Mouse (Mus musculus): ENCODE measurements around the gene Gdpd3. TPM values are rescaled to one million over a fixed set of nuclear protein-coding genes. Genes with fewer than 3 reads are reported as not detected.

The Gdpd3 gene
- polyA plus RNA-seq, 1 experiment from 2014 or later, result 1.9 TPM

- no peaks in the 10 kb centered on the region for H3K4me1 ChIP-seq (replicated peaks; ENCODE audit: control insufficient read depth, insufficient read depth, low read length)
- ATAC-seq (replicated peaks; ENCODE audit: low FRiP score) (no peak), DNase-seq (ENCODE audit: low spot score) (no peak)
- H3K9ac ChIP-seq (ENCODE audit: low read length), result no peak overlapping the region
- no peak overlapping the region for H3K27ac ChIP-seq (ENCODE audit: low read depth, low read length)
- H3K27me3 ChIP-seq (ENCODE audit: control insufficient read depth, insufficient read depth, low read length), result no peaks in the 10 kb centered on the region
- H3K4me3 ChIP-seq (ENCODE audit: low read depth, low read length), result no peak overlapping the region
- H3K9me3 ChIP-seq (ENCODE audit: control insufficient read depth, low read length), result no peaks in the 10 kb centered on the region
- 82% methylated on average over 13 of the region's 13 CpGs for WGBS
- H3K36me3 ChIP-seq (ENCODE audit: control insufficient read depth, insufficient read depth, low read length), result no peaks in the 10 kb centered on the region
- no peak overlapping the region for H3K4me2 ChIP-seq (ENCODE audit: low read depth, low read length, severe bottlenecking)
These were observed 25.9 kb upstream of the Gdpd3 start for GRCm38 (mm10) chr7:126740132-126740735.

- Histone ChIP-seq H3K9ac (ENCODE audit: low read length) (no peak overlapping the region), H3K9me3 (ENCODE audit: control insufficient read depth, low read length) (no peaks in the 10 kb centered on the region), H3K36me3 (ENCODE audit: control insufficient read depth, insufficient read depth, low read length) (no peaks in the 10 kb centered on the region), H3K4me2 (ENCODE audit: low read depth, low read length, severe bottlenecking) (no peak overlapping the region), H3K4me1 (replicated peaks; ENCODE audit: control insufficient read depth, insufficient read depth, low read length) (no peaks in the 10 kb centered on the region), H3K4me3 (ENCODE audit: low read depth, low read length) (no peak overlapping the region), H3K27ac (ENCODE audit: low read depth, low read length) (no peak overlapping the region), H3K27me3 (ENCODE audit: control insufficient read depth, insufficient read depth, low read length) (no peaks in the 10 kb centered on the region)
- DNase-seq (ENCODE audit: low spot score) (no peak), ATAC-seq (replicated peaks; ENCODE audit: low FRiP score) (no peak)
- 79% methylated on average over 5 of the region's 5 CpGs for WGBS
These were observed 25.2 kb upstream of the Gdpd3 start for GRCm38 (mm10) chr7:126740977-126741376.

- no peak overlapping the region for H3K4me3 ChIP-seq (ENCODE audit: low read depth, low read length)
- no peaks in the 10 kb centered on the region for H3K27me3 ChIP-seq (ENCODE audit: control insufficient read depth, insufficient read depth, low read length)
- no peak overlapping the region for H3K9ac ChIP-seq (ENCODE audit: low read length)
- DNase-seq (ENCODE audit: low spot score) (no peak), ATAC-seq (replicated peaks; ENCODE audit: low FRiP score) (no peak)
- no peaks in the 10 kb centered on the region for H3K4me1 ChIP-seq (replicated peaks; ENCODE audit: control insufficient read depth, insufficient read depth, low read length)
- H3K27ac ChIP-seq (ENCODE audit: low read depth, low read length), result no peak overlapping the region
- 85% methylated on average over 5 of the region's 5 CpGs for WGBS
- no peaks in the 10 kb centered on the region for H3K9me3 ChIP-seq (ENCODE audit: control insufficient read depth, low read length)
- H3K4me2 ChIP-seq (ENCODE audit: low read depth, low read length, severe bottlenecking), result no peak overlapping the region
- no peaks in the 10 kb centered on the region for H3K36me3 ChIP-seq (ENCODE audit: control insufficient read depth, insufficient read depth, low read length)
These were observed 24.7 kb upstream of the Gdpd3 start for GRCm38 (mm10) chr7:126741452-126741851.

- DNase-seq (ENCODE audit: low spot score) (no peak), ATAC-seq (replicated peaks; ENCODE audit: low FRiP score) (no peak)
- Histone ChIP-seq H3K27ac (ENCODE audit: low read depth, low read length) (no peak overlapping the region), H3K36me3 (ENCODE audit: control insufficient read depth, insufficient read depth, low read length) (no peaks in the 10 kb centered on the region), H3K4me3 (ENCODE audit: low read depth, low read length) (no peak overlapping the region), H3K9me3 (ENCODE audit: control insufficient read depth, low read length) (no peaks in the 10 kb centered on the region), H3K4me1 (replicated peaks; ENCODE audit: control insufficient read depth, insufficient read depth, low read length) (no peaks in the 10 kb centered on the region), H3K4me2 (ENCODE audit: low read depth, low read length, severe bottlenecking) (no peak overlapping the region), H3K27me3 (ENCODE audit: control insufficient read depth, insufficient read depth, low read length) (no peaks in the 10 kb centered on the region), H3K9ac (ENCODE audit: low read length) (no peak overlapping the region)
- 92% methylated on average over 13 of the region's 13 CpGs for WGBS
These were observed 24.1 kb upstream of the Gdpd3 start for GRCm38 (mm10) chr7:126741964-126742482.

- 93% methylated on average over 12 of the region's 12 CpGs for WGBS
These were observed 20.1 kb upstream of the Gdpd3 start for GRCm38 (mm10) chr7:126746066-126746465.

GRCm38 (mm10) chr7:126746798-126747197 lies 19.3 kb upstream of the Gdpd3 start:
- DNase-seq (ENCODE audit: low spot score) (no peak), ATAC-seq (replicated peaks; ENCODE audit: low FRiP score) (no peak)
- no peaks in the 10 kb centered on the region for H3K9me3 ChIP-seq (ENCODE audit: control insufficient read depth, low read length)
- no peak overlapping the region for H3K4me2 ChIP-seq (ENCODE audit: low read depth, low read length, severe bottlenecking)
- H3K4me1 ChIP-seq (replicated peaks; ENCODE audit: control insufficient read depth, insufficient read depth, low read length), result no peaks in the 10 kb centered on the region
- no peaks in the 10 kb centered on the region for H3K36me3 ChIP-seq (ENCODE audit: control insufficient read depth, insufficient read depth, low read length)
- H3K4me3 ChIP-seq (ENCODE audit: low read depth, low read length), result no peak overlapping the region
- no peak overlapping the region for H3K9ac ChIP-seq (ENCODE audit: low read length)
- H3K27me3 ChIP-seq (ENCODE audit: control insufficient read depth, insufficient read depth, low read length), result no peaks in the 10 kb centered on the region
- WGBS, result 50% methylated on average over 6 of the region's 6 CpGs
- H3K27ac ChIP-seq (ENCODE audit: low read depth, low read length), result no peak overlapping the region

More at GRCm38 (mm10) chr7:126746066-126746465, 20.1 kb upstream of the Gdpd3 start:
- DNase-seq (ENCODE audit: low spot score), result no peak
- H3K9ac ChIP-seq (ENCODE audit: low read length), result no peak overlapping the region
- no peak for ATAC-seq (replicated peaks; ENCODE audit: low FRiP score)
- no peak overlapping the region for H3K4me3 ChIP-seq (ENCODE audit: low read depth, low read length)
- H3K36me3 ChIP-seq (ENCODE audit: control insufficient read depth, insufficient read depth, low read length), result no peaks in the 10 kb centered on the region
- H3K27ac ChIP-seq (ENCODE audit: low read depth, low read length), result no peak overlapping the region
- no peaks in the 10 kb centered on the region for H3K27me3 ChIP-seq (ENCODE audit: control insufficient read depth, insufficient read depth, low read length)
- no peaks in the 10 kb centered on the region for H3K9me3 ChIP-seq (ENCODE audit: control insufficient read depth, low read length)
- H3K4me1 ChIP-seq (replicated peaks; ENCODE audit: control insufficient read depth, insufficient read depth, low read length), result no peaks in the 10 kb centered on the region
- no peak overlapping the region for H3K4me2 ChIP-seq (ENCODE audit: low read depth, low read length, severe bottlenecking)

GRCm38 (mm10) chr7:126748824-126749223 lies 17.3 kb upstream of the Gdpd3 start:
- Histone ChIP-seq H3K9me3 (ENCODE audit: control insufficient read depth, low read length) (no peaks in the 10 kb centered on the region), H3K4me1 (replicated peaks; ENCODE audit: control insufficient read depth, insufficient read depth, low read length) (no peaks in the 10 kb centered on the region), H3K9ac (ENCODE audit: low read length) (no peak overlapping the region), H3K36me3 (ENCODE audit: control insufficient read depth, insufficient read depth, low read length) (no peaks in the 10 kb centered on the region), H3K4me2 (ENCODE audit: low read depth, low read length, severe bottlenecking) (no peak overlapping the region), H3K4me3 (ENCODE audit: low read depth, low read length) (no peak overlapping the region), H3K27ac (ENCODE audit: low read depth, low read length) (no peak overlapping the region), H3K27me3 (ENCODE audit: control insufficient read depth, insufficient read depth, low read length) (no peaks in the 10 kb centered on the region)
- whole genome bisulfite sequencing, result 84% methylated on average over 7 of the region's 7 CpGs
- no peak for DNase-seq (ENCODE audit: low spot score)
- no peak for ATAC-seq (replicated peaks; ENCODE audit: low FRiP score)

- Histone ChIP-seq H3K4me2 (ENCODE audit: low read depth, low read length, severe bottlenecking) (no peak overlapping the region), H3K9me3 (ENCODE audit: control insufficient read depth, low read length) (no peaks in the 10 kb centered on the region), H3K9ac (ENCODE audit: low read length) (no peak overlapping the region), H3K36me3 (ENCODE audit: control insufficient read depth, insufficient read depth, low read length) (no peaks in the 10 kb centered on the region), H3K27ac (ENCODE audit: low read depth, low read length) (no peak overlapping the region), H3K4me3 (ENCODE audit: low read depth, low read length) (no peak overlapping the region), H3K27me3 (ENCODE audit: control insufficient read depth, insufficient read depth, low read length) (no peaks in the 10 kb centered on the region), H3K4me1 (replicated peaks; ENCODE audit: control insufficient read depth, insufficient read depth, low read length) (no peaks in the 10 kb centered on the region)
- 94% methylated on average over 17 of the region's 17 CpGs for WGBS
- ATAC-seq (replicated peaks; ENCODE audit: low FRiP score), result no peak
- no peak for DNase-seq (ENCODE audit: low spot score)
These were observed 16.4 kb upstream of the Gdpd3 start for GRCm38 (mm10) chr7:126749582-126750343.

Data from forebrain, embryonic 11.5 days (tissue).